Comparison of ENCODE assay signal across 8 mouse cellular contexts in genomic region chr7:128744684-128745485, GRCm38 (mm10). TPM values are rescaled to one million over a fixed set of nuclear protein-coding genes. Genes with fewer than 3 reads are reported as not detected.
DNase-seq lines count a peak whose midpoint lies in the region; ATAC-seq lines count a peak whose summit lies in the region.

Sec23ip (plus strand) TSS chr7:128744943.

- peak within 1 kb of the TSS; percentile 85 for H3K4me3 ChIP-seq in forebrain, embryonic 14.5 days (ENCODE audit: low read depth, low read length)
- peak within 1 kb of the TSS; percentile 69 for H3K4me3 ChIP-seq in neural tube, embryonic 15.5 days (replicated peaks)

- peak; percentile 90 for ATAC-seq in forebrain, embryonic 14.5 days
- peak; percentile 90 for ATAC-seq in neural tube, embryonic 15.5 days (ENCODE audit: low FRiP score)

- under 1% methylated on average over 54 of the region's 55 CpGs for WGBS in forebrain, embryonic 14.5 days
- WGBS in neural tube, embryonic 15.5 days: under 1% methylated on average over 55 of the region's 55 CpGs

- peaks cover 1% of the 10 kb centered on the region for H3K36me3 ChIP-seq in forebrain, embryonic 14.5 days (ENCODE audit: control insufficient read depth, insufficient read depth, low read length)
- peaks cover under 1% of the 10 kb centered on the region; the same call in 1 of the 2 replicates for H3K36me3 ChIP-seq in neural tube, embryonic 15.5 days

- no peaks in the 10 kb centered on the region for H3K27me3 ChIP-seq in forebrain, embryonic 14.5 days (replicated peaks; ENCODE audit: control insufficient read depth, insufficient read depth, low read length)
- H3K27me3 ChIP-seq in neural tube, embryonic 15.5 days (replicated peaks): 0 out of 2 replicates have a peak, but pooled peaks cover 4% of the 10 kb centered on the region

- peak; percentile 99 for DNase-seq in ES-CJ7 (ENCODE audit: low read depth, low spot score)
- peak; percentile 97 for DNase-seq in cerebellum, adult 11 months
- DNase-seq in forebrain, embryonic 14.5 days (ENCODE audit: low spot score): peak; percentile 100
- DNase-seq in heart, postnatal 14 days: peak; percentile 97
- peak; percentile 99 for DNase-seq in layer of hippocampus, adult 11-12 months (ENCODE audit: low spot score)
- peak; percentile 99 to 100 for DNase-seq in lung, adult 18-20 months
- peak; percentile 97 for DNase-seq in testis, postnatal 14 days (ENCODE audit: low spot score)

- H3K27ac ChIP-seq in forebrain, embryonic 14.5 days (ENCODE audit: low read depth, low read length): no peak within 1 kb of the TSS; the same call in 1 of the 2 replicates
- H3K27ac ChIP-seq in neural tube, embryonic 15.5 days (replicated peaks): peak within 1 kb of the TSS; percentile 82

- intact Hi-C loops in heart, postnatal 14 days (cut with DNase I): no loop called here

- no peaks in the 10 kb centered on the region for H3K9me3 ChIP-seq in forebrain, embryonic 14.5 days (replicated peaks; ENCODE audit: control insufficient read depth, low read length)
- H3K9me3 ChIP-seq in neural tube, embryonic 15.5 days (replicated peaks): no peaks in the 10 kb centered on the region

- peak within 1 kb of the TSS; percentile 78 for H3K4me2 ChIP-seq in forebrain, embryonic 14.5 days (ENCODE audit: low read length)
- peak within 1 kb of the TSS; percentile 86 for H3K4me2 ChIP-seq in neural tube, embryonic 15.5 days

- H3K4me1 ChIP-seq in forebrain, embryonic 14.5 days (ENCODE audit: control insufficient read depth, insufficient read depth, low read length): peaks cover 16% of the 10 kb centered on the region; the same call in 1 of the 2 replicates
- peaks cover 50% of the 10 kb centered on the region for H3K4me1 ChIP-seq in neural tube, embryonic 15.5 days

- peak within 1 kb of the TSS; percentile 87 for H3K9ac ChIP-seq in forebrain, embryonic 14.5 days (ENCODE audit: low read length)
- peak within 1 kb of the TSS; percentile 86 for H3K9ac ChIP-seq in neural tube, embryonic 15.5 days (replicated peaks)

RNA-seq across cellular contexts. Expression of gene Sec23ip, which starts in this region (rescaled TPM):
- 30.6 and 34.7 TPM in 2 replicates for polyA plus RNA-seq in forebrain, embryonic 14.5 days (2014; fragmentation: Nextera tagmentation; extraction: Ambion mirVana)
- total RNA-seq in heart, postnatal 14 days (2021): 10 to 100 TPM; 27.7 to 31.6 TPM
- polyA plus RNA-seq in neural tube, embryonic 15.5 days (2015; fragmentation: Nextera tagmentation; extraction: Ambion mirVana): 35.7 and 36.6 TPM in 2 replicates
